Mouse (Mus musculus) brain, adult 2 months (tissue): ENCODE results near the gene Frem1.

Source experiments
- DNase-seq: peaks from one replicate; pipeline ENCODE4 v3.0.0; 2011; ENCODE audit warnings: low read depth, low spot score

Frem1 gene

GRCm38 (mm10) chr4:83031591-83031990 lies 20.5 kb downstream of the Frem1 start:
- DNase-seq: no peak

- peak; percentile 60 for DNase-seq
Observed at GRCm38 (mm10) chr4:83030097-83030496, 22.0 kb downstream of the Frem1 start.

GRCm38 (mm10) chr4:83020759-83021555 lies 31.2 kb downstream of the Frem1 start:
- no peak for DNase-seq

- DNase-seq: peak; percentile 18
Observed at GRCm38 (mm10) chr4:83018111-83019105, 33.7 kb downstream of the Frem1 start.

GRCm38 (mm10) chr4:83014538-83014937 lies 37.6 kb downstream of the Frem1 start:
- no peak for DNase-seq

- no peak for DNase-seq
Observed at GRCm38 (mm10) chr4:83004086-83004485, 48.1 kb downstream of the Frem1 start.

GRCm38 (mm10) chr4:82992042-82992441 lies 60.1 kb downstream of the Frem1 start:
- no peak for DNase-seq

GRCm38 (mm10) chr4:82990973-82991695 lies 61.0 kb downstream of the Frem1 start:
- DNase-seq: peak; percentile 26

- no peak for DNase-seq
Observed at GRCm38 (mm10) chr4:82972381-82972780, 79.8 kb downstream of the Frem1 start.

- peak; percentile 42 for DNase-seq
Observed at GRCm38 (mm10) chr4:82970901-82971648, 81.1 kb downstream of the Frem1 start.

- DNase-seq: no peak
Observed at GRCm38 (mm10) chr4:82961024-82961423, 91.1 kb downstream of the Frem1 start.

GRCm38 (mm10) chr4:82957827-82958538 lies 94.2 kb downstream of the Frem1 start:
- DNase-seq: peak; percentile 62

GRCm38 (mm10) chr4:82953992-82954391 lies 98.1 kb downstream of the Frem1 start:
- no peak for DNase-seq

GRCm38 (mm10) chr4:82949511-82949910 lies 102.6 kb downstream of the Frem1 start:
- DNase-seq: no peak

GRCm38 (mm10) chr4:82946721-82947120 lies 105.4 kb downstream of the Frem1 start:
- peak; percentile 65 for DNase-seq

- peak; percentile 97 for DNase-seq
Observed at GRCm38 (mm10) chr4:82946276-82946612, 105.9 kb downstream of the Frem1 start.

- peak; percentile 91 for DNase-seq
Observed at GRCm38 (mm10) chr4:82945572-82946275, 106.4 kb downstream of the Frem1 start.

GRCm38 (mm10) chr4:82940680-82941079 lies 111.5 kb downstream of the Frem1 start:
- DNase-seq: no peak

GRCm38 (mm10) chr4:82940248-82940647 lies 111.9 kb downstream of the Frem1 start:
- no peak for DNase-seq

GRCm38 (mm10) chr4:82934308-82934707 lies 117.8 kb downstream of the Frem1 start:
- peak; percentile 88 for DNase-seq
